Mouse (Mus musculus): ENCODE data around the gene Ccl27b.
"Not testable (repeated sequence)": the region's sequence is repeated elsewhere in the genome, so short reads cannot be mapped to it uniquely, and the experiment has no call there.

The Ccl27b gene

GRCm38 (mm10) chr4:42654951-42655350, at the start of gene Ccl27b:
Gene Ccl27b (plus strand): TSS chr4:42655251.
- not testable (repeated sequence) for DNase-seq (ENCODE audit: low read depth)

DNA sequence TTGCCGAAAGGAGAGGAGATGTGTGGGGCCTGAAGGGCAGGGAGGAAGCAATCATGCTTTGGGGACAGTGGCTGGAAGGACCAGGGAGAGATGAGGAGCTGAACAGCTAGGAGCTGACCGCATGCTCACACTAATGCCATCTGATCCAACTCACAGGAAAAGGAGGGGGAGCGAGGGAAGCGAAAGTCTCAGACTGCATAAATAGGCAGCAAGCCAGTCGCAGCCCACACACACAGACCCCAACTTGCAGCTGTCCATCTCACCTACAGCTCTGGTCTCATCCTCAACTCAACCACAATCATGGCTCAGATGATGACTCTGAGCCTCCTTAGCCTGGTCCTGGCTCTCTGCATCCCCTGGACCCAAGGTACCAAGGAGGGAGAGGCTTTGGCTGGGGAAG, 43.2 kb upstream of the Ccl27b start, which contains the start of gene Gm10591:
Gene Gm10591 (plus strand): TSS at position 301 of the 400 bp plus-strand sequence.
- not testable (repeated sequence) for DNase-seq (ENCODE audit: low read depth)

DNA sequence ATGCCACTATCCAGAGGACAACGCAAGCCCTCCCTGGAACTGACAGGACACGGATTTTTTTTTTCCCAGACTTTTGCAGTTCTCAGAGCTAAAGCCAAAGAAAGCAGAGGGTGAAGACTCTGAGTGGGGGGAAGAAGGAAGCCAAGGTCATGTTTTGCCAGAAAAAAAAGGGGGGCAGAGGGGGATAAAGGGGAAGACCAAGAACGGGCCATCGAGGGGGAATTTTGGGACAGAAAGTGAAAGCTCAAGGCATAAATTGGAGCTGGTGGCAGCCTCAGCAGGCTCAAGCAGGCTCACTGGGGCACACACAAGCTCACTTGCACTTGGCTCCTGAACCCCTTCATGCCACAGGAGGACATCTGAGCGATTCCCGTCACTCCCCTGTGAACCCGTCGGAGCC, 25.6 kb upstream of the Ccl27b start, which contains the start of gene Gm2564:
Gene Gm2564 (plus strand): TSS at position 301 of the 400 bp plus-strand sequence.
- not testable (repeated sequence) for DNase-seq (ENCODE audit: low read depth)

- DNase-seq (ENCODE audit: low read depth), result not testable (repeated sequence)
Measured at GRCm38 (mm10) chr4:42661793-42662192, 6.7 kb downstream of the Ccl27b start, which contains the start of gene Il11ra2. Gene Il11ra2 (minus strand): TSS chr4:42661893.

DNA sequence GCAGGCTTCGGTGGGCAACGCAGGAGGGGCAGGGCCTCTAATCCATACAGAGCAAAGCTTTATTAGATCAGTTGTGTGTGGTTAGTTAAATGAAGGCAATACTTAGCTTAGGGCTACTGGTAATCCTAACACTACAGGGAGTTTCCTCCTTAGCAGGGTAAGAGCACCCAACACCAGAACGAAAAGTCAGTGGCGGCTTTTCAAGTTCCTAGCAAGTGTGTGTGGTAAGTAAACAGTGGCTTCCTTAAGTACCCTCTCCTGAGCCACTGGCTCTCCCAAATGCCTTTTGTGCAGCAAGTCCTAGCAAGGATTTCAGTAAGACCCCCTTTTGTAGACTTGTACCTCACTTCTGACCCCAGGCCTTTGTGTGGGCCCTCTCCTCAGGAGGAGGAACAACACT, 20.4 kb downstream of the Ccl27b start:
- DNase-seq (ENCODE audit: low read depth), result not testable (repeated sequence)

DNA sequence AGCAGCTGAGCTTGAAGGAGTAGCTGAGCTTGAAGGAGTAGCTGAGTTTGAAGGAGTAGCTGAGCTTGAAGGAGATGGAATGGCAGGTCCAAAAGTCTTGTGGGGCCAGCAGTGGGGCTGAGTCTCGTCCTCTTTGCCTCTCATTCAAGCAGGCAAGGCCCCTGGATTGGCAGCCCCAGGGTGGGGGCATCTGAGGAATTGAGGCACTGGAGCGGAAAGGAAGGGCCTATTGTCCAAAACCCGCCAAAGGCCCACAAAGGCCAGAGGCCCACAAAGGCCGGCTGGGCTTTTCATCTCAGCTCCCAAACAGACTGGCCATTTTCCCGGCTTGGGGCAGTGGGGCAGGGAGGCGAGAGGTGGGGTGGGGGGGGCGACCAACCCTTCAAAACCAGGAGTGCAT, 24.3 kb downstream of the Ccl27b start:
- DNase-seq (ENCODE audit: low read depth), result not testable (repeated sequence)

DNA sequence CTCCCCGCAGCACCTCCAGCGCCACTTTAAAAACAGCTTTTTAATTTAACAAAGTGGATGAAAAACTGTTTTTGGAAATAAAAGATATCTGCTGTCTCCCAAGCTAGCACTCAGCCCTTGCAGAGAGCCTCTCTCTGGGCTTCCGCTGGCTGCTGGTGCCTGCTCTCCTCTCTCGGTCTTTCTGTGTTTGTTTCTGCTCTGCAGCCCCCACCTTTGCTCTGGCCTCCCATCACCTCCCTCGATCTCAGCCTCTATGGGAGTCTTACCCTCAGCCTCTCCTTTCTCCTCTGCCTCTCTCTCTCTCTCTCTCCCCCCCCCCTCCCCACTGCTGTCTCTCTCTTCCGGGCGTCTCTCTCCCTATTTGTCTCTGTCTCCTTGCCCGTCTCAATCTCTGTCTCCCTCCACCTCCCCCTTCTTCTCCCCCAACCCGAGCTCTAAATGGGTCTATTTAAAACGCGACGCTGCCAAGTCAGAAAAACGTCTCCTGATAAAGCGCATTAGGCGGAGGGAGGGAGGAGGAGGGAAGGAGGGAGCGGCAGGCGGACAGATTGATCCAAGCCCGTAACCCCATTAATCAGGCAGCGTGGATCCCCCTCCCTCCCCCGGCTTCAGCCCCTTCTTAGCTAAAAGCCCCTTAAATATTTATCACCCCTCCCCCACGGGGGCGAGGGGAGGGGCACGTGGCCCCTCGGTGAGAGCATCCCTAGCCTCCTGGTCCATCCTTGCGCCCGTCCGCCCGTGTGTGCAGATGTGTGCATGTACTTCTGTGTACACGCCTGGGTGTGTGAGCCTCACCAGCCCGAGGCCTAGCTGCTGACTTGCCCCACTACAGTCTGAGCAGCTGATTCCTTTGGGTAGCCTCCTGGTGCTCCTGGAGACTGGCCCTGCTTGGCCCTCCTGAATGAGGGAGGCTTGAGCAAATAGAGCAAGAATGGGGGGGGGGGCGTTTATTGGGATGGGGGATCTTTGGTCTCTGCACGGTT, 25.6 kb downstream of the Ccl27b start:
- not testable (repeated sequence) for DNase-seq (ENCODE audit: low read depth)

- DNase-seq (ENCODE audit: low read depth), result not testable (repeated sequence)
Measured at GRCm38 (mm10) chr4:42681473-42682182, 26.6 kb downstream of the Ccl27b start.

GRCm38 (mm10) chr4:42682183-42682524, 27.1 kb downstream of the Ccl27b start:
- DNase-seq (ENCODE audit: low read depth), result not testable (repeated sequence)
